Mouse (Mus musculus) midbrain, embryonic 11.5 days (tissue): ENCODE measurements around the gene Lpxn. TPM values are rescaled to one million over a fixed set of nuclear protein-coding genes. Genes with fewer than 3 reads are reported as not detected.

Experiments
- ATAC-seq: fragments of 200-750 bp; cut with Nextera tagmentation; 2 replicates; pipeline ENCODE4 v1.8.0; 2017; ENCODE audit warnings: moderate TSS enrichment, moderate library complexity; ENCODE audit not compliant: low FRiP score
- DNase-seq: peaks from one replicate; pipeline ENCODE4 v3.0.0; 2015; ENCODE audit warnings: low spot score; ENCODE audit errors: missing footprints
- H3K27ac ChIP-seq: fragments of 300-500 bp; sonication (generic); 2 replicates; pipeline ENCODE4 v1.5.1; 2014; ENCODE audit warnings: low read depth, low read length
- H3K27me3 ChIP-seq: fragments of 300-500 bp; sonication (generic); 2 replicates; pipeline ENCODE4 v1.6.1; 2014; ENCODE audit warnings: mild to moderate bottlenecking, low read length, moderate library complexity, mixed read lengths; ENCODE audit not compliant: control insufficient read depth, insufficient read depth
- H3K36me3 ChIP-seq: fragments of 300-500 bp; sonication (generic); 2 replicates; pipeline ENCODE4 v1.6.1; 2014; ENCODE audit warnings: mild to moderate bottlenecking, low read length, moderate library complexity, mixed read lengths; ENCODE audit not compliant: control insufficient read depth, insufficient read depth
- H3K4me1 ChIP-seq: fragments of 300-500 bp; sonication (generic); 2 replicates; pipeline ENCODE4 v1.6.1; 2014; ENCODE audit warnings: low read length; ENCODE audit not compliant: control insufficient read depth, insufficient read depth
- H3K4me2 ChIP-seq: fragments of 300-500 bp; sonication (generic); 2 replicates; pipeline ENCODE4 v1.6.1; 2014; ENCODE audit warnings: mild to moderate bottlenecking, moderate library complexity
- H3K4me3 ChIP-seq: fragments of 300-500 bp; sonication (generic); 2 replicates; pipeline ENCODE4 v1.5.1; 2014; ENCODE audit warnings: low read depth, low read length
- H3K9ac ChIP-seq: fragments of 300-500 bp; sonication (generic); 2 replicates; pipeline ENCODE4 v1.6.1; 2014; ENCODE audit warnings: low read length
- H3K9me3 ChIP-seq: fragments of 300-500 bp; sonication (generic); 2 replicates; pipeline ENCODE4 v1.6.1; 2016; ENCODE audit warnings: low read length; ENCODE audit not compliant: control insufficient read depth
- WGBS: fragments of 180-500 bp; shearing (Covaris S2); extraction: QIAGEN DNeasy Blood & Tissue Kit; methylation state at CpG from one replicate; pipeline ENCODE4 v1.1.7; 2014; 5-methylcytosine and 5-hydroxymethylcytosine counted together
- polyA plus RNA-seq: library from polyadenylated mRNA; unstranded; fragments of >200 nt; fragmentation: Nextera tagmentation; extraction: Ambion mirVana; gene quantifications from 2 replicates; pipeline ENCODE4 v1.2.1, GENCODE M21; 2014

Lpxn gene
- polyA plus RNA-seq, 1 experiment from 2014 or later: 0.92 TPM

- DNase-seq (no peak), ATAC-seq (no peak)
- 76% methylated on average over 1 of the region's 1 CpGs for WGBS
- Histone ChIP-seq H3K4me1 (no peaks in the 10 kb centered on the region), H3K9me3 (no peaks in the 10 kb centered on the region), H3K27ac (no peak overlapping the region), H3K36me3 (no peaks in the 10 kb centered on the region), H3K4me3 (no peak overlapping the region), H3K9ac (no peak overlapping the region), H3K27me3 (no peaks in the 10 kb centered on the region), H3K4me2 (no peak overlapping the region)
Measured at GRCm38 (mm10) chr19:12818507-12818906, 22.5 kb downstream of the Lpxn start.

- no peaks in the 10 kb centered on the region for H3K36me3 ChIP-seq
- H3K9me3 ChIP-seq: no peaks in the 10 kb centered on the region
- H3K27me3 ChIP-seq: no peaks in the 10 kb centered on the region
- no peak overlapping the region for H3K9ac ChIP-seq
- H3K4me1 ChIP-seq: no peaks in the 10 kb centered on the region
- DNase-seq (no peak), ATAC-seq (no peak)
- H3K4me2 ChIP-seq: no peak overlapping the region
- no peak overlapping the region for H3K4me3 ChIP-seq
- WGBS: 41% methylated on average over 4 of the region's 4 CpGs
- H3K27ac ChIP-seq: no peak overlapping the region
Measured at GRCm38 (mm10) chr19:12820383-12820782, 24.4 kb downstream of the Lpxn start.

DNA sequence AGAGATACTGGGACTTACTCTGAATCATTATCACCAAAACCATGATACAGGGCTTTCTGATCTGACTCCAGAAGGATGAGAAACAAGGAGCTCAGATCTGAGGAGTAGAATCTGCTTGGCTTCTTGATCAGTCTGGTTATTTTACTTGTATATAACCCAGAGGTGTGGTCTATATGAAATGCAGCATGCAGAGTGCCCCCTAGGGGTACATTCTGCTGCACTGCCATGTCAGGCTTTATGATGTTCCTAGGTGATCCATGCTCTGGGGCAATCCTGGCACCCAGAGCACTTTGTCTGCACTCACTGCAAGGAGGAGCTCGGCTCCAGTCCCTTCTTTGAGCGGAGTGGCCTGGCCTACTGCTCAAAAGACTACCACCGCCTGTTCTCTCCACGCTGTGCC, 28.6 kb downstream of the Lpxn start:
- Histone ChIP-seq H3K9ac (no peak overlapping the region), H3K4me1 (no peaks in the 10 kb centered on the region), H3K4me3 (no peak overlapping the region), H3K4me2 (no peak overlapping the region), H3K36me3 (no peaks in the 10 kb centered on the region), H3K27ac (no peak overlapping the region), H3K9me3 (no peaks in the 10 kb centered on the region), H3K27me3 (no peaks in the 10 kb centered on the region)
- DNase-seq: no peak
- 82% methylated on average over 4 of the region's 4 CpGs for WGBS
- ATAC-seq: no peak

DNA sequence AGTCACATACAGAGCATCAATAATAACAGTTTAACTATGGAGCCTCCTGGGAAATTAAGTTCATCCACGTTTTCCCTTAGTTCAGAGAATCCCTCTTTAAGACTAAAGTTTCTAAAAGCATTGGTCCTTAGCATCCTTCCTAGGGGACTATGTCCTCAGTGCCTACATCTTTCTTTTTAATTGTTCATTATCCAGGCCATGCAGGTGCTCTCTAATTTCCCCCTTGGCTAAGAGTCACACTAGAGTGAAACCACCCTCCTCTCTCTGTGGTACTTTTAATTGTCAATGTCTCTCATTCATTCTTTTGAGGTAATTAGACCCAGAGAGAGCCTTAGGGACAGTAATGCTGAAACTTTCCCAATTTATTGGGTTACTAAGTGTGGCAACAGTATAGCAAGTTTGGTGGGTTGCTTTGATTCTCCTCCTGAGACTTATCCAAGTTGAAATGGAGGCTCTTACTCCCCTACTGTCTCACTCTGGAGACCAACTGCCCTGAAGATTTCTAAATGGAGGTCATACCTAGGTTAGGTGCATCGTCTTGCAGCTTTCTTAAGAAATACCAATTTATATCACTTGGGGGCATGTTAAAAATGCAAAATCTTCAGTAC, 34.9 kb downstream of the Lpxn start:
- WGBS: 76% methylated on average over 2 of the region's 2 CpGs
- Histone ChIP-seq H3K9ac (no peak overlapping the region), H3K9me3 (no peaks in the 10 kb centered on the region), H3K27ac (no peak overlapping the region), H3K36me3 (no peaks in the 10 kb centered on the region), H3K4me1 (no peaks in the 10 kb centered on the region), H3K4me3 (no peak overlapping the region), H3K4me2 (no peak overlapping the region), H3K27me3 (no peaks in the 10 kb centered on the region)
- ATAC-seq (no peak), DNase-seq (no peak)

DNA sequence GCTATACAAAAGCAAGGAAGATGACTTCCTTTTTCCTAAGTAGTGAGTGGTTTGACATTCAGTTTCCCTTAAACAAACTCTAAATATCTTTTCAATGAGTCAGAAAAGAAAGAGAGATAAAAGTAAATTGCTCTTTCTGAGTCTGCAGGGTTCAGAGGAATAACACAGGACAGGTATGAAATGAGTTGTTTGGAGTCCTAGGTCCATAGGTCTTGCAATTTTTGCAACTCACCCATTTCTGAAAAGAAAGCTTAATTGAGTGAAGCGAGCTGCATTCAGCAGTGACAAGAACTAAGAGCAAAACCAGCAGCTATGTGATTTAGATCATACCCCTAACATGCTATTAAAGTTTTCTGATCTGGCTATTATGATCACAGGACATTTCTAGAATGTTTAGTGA, 35.6 kb downstream of the Lpxn start:
- Histone ChIP-seq H3K4me2 (no peak overlapping the region), H3K9me3 (no peaks in the 10 kb centered on the region), H3K27ac (no peak overlapping the region), H3K4me1 (no peaks in the 10 kb centered on the region), H3K9ac (no peak overlapping the region), H3K4me3 (no peak overlapping the region), H3K36me3 (no peaks in the 10 kb centered on the region), H3K27me3 (no peaks in the 10 kb centered on the region)
- 74% methylated on average over 1 of the region's 1 CpGs for WGBS
- DNase-seq (no peak), ATAC-seq (no peak)

GRCm38 (mm10) chr19:12833625-12834024, 37.6 kb downstream of the Lpxn start:
- no peak for DNase-seq
- H3K27ac ChIP-seq: no peak overlapping the region
- H3K36me3 ChIP-seq: no peaks in the 10 kb centered on the region
- no peak overlapping the region for H3K4me3 ChIP-seq
- no peak overlapping the region for H3K4me2 ChIP-seq
- no peak overlapping the region for H3K9ac ChIP-seq
- H3K9me3 ChIP-seq: no peaks in the 10 kb centered on the region
- no peaks in the 10 kb centered on the region for H3K27me3 ChIP-seq
- H3K4me1 ChIP-seq: no peaks in the 10 kb centered on the region
- no peak for ATAC-seq
- WGBS: 85% methylated on average over 3 of the region's 3 CpGs

DNA sequence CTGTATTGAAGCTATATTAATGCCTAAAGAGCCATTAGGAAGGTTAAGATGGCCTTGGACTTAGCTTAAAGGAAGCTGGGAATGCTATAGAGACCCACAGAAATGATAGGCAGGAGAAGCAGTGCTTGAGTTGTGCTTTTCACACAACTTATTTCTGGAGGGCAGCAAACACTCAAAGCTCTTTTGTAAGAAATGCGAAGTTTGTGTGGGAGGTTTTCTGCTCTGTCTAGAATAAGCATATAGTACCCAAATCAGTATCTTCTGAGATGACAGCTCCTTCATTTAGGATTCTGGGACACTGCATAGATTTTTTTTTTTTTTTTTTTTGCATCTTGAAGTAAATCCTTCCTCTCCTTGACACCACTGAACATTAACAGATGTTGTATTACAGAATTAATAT, 42.5 kb downstream of the Lpxn start:
- DNase-seq: no peak
- ATAC-seq: no peak
- 74% methylated on average over 1 of the region's 1 CpGs for WGBS
- no peak overlapping the region for H3K4me2 ChIP-seq
- no peak overlapping the region for H3K9ac ChIP-seq
- H3K4me3 ChIP-seq: no peak overlapping the region
- no peaks in the 10 kb centered on the region for H3K27me3 ChIP-seq
- H3K4me1 ChIP-seq: no peaks in the 10 kb centered on the region
- no peak overlapping the region for H3K27ac ChIP-seq
- H3K36me3 ChIP-seq: no peaks in the 10 kb centered on the region
- no peaks in the 10 kb centered on the region for H3K9me3 ChIP-seq

DNA sequence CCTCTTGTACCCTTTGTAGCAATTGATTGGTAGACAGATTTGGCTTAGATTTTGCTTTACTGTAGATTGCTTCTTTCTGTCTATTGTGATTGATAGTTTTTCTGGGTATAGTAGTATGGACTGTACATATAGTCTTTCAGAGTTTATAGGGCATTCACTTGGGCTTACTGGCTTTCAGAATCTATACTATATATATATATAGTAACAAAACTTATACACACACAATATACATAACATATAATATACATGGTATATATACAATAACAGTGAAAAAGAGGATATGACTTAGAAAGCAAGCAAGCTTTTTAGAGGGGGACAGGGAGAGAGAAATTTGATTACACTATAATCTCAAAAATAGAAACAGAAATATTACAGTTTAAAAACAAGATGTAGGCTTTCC, 50.4 kb downstream of the Lpxn start, which contains the start of gene Gm5244:
Gene Gm5244, plus strand, starts transcription at position 301 of the 400 bp plus-strand sequence.
- DNase-seq (no peak), ATAC-seq (no peak)
- H3K9ac ChIP-seq: no peak within 1 kb of the TSS
- no peak within 1 kb of the TSS for H3K27ac ChIP-seq
- no peaks in the 10 kb centered on the region for H3K4me1 ChIP-seq
- H3K36me3 ChIP-seq: no peaks in the 10 kb centered on the region
- no peaks in the 10 kb centered on the region for H3K27me3 ChIP-seq
- no peak within 1 kb of the TSS for H3K4me3 ChIP-seq
- no peaks in the 10 kb centered on the region for H3K9me3 ChIP-seq
- H3K4me2 ChIP-seq: no peak within 1 kb of the TSS

- H3K27me3 ChIP-seq: no peaks in the 10 kb centered on the region
- no peaks in the 10 kb centered on the region for H3K4me1 ChIP-seq
- no peaks in the 10 kb centered on the region for H3K9me3 ChIP-seq
- WGBS: 56% methylated on average over 1 of the region's 1 CpGs
- ATAC-seq (no peak), DNase-seq (no peak)
- no peak within 1 kb of the TSS for H3K4me3 ChIP-seq
- no peaks in the 10 kb centered on the region for H3K36me3 ChIP-seq
- no peak within 1 kb of the TSS for H3K27ac ChIP-seq
- H3K4me2 ChIP-seq: no peak within 1 kb of the TSS
- H3K9ac ChIP-seq: no peak within 1 kb of the TSS
Measured at GRCm38 (mm10) chr19:12856983-12857382, 61.0 kb downstream of the Lpxn start, which contains the start of gene Olfr1444. Gene Olfr1444, plus strand, starts transcription at chr19:12857283.
